Mouse (Mus musculus) hindbrain, embryonic 14.5 days (tissue): ENCODE measurements around the gene Cyp2d40. TPM values are rescaled to one million over a fixed set of nuclear protein-coding genes. Genes with fewer than 3 reads are reported as not detected.

Experiments
- microRNA-seq: library from miRNA; unstranded; fragments of <30 nt; microRNA quantifications from one replicate; pipeline ENCODE4, GENCODE M21; 2016
- polyA plus RNA-seq: library from polyadenylated mRNA; unstranded; fragments of >200 nt; fragmentation: Nextera tagmentation; extraction: Ambion mirVana; gene quantifications from 2 replicates; pipeline ENCODE4 v1.2.1, GENCODE M21; 2014

Cyp2d40 gene
- polyA plus RNA-seq, 1 experiment from 2014 or later, result not detected

Small RNA genes within 50 kb of the gene (microRNA-seq; reads per million reads assigned to microRNA genes)
- not detected for gene Gm27618

Other genes with a start within 250 kb of the Cyp2d40 start
- not detected in 2 replicates for gene Cyp2d12, start 209.1 kb downstream of the Cyp2d40 start, polyA plus RNA-seq
- gene Cyp2d34, start 143.2 kb downstream of the Cyp2d40 start, polyA plus RNA-seq, result not detected in 2 replicates
- gene Cyp2d26, start 30.1 kb upstream of the Cyp2d40 start, polyA plus RNA-seq, result not detected in 2 replicates
- 14.0 TPM in 2 replicates for gene Tcf20, start 223.7 kb upstream of the Cyp2d40 start, polyA plus RNA-seq